Mouse (Mus musculus): ENCODE results near the gene Csnk1g1. TPM values are rescaled to one million over a fixed set of nuclear protein-coding genes. Genes with fewer than 3 reads are reported as not detected.

Csnk1g1 gene
- 3.5 TPM for polyA plus RNA-seq (2014; fragmentation: Illumina TruSeq; extraction: RNeasy Lipid Tissue Mini Kit (QIAGEN cat#74804); ENCODE audit: insufficient read depth, low read depth, low replicate concordance)

DNA sequence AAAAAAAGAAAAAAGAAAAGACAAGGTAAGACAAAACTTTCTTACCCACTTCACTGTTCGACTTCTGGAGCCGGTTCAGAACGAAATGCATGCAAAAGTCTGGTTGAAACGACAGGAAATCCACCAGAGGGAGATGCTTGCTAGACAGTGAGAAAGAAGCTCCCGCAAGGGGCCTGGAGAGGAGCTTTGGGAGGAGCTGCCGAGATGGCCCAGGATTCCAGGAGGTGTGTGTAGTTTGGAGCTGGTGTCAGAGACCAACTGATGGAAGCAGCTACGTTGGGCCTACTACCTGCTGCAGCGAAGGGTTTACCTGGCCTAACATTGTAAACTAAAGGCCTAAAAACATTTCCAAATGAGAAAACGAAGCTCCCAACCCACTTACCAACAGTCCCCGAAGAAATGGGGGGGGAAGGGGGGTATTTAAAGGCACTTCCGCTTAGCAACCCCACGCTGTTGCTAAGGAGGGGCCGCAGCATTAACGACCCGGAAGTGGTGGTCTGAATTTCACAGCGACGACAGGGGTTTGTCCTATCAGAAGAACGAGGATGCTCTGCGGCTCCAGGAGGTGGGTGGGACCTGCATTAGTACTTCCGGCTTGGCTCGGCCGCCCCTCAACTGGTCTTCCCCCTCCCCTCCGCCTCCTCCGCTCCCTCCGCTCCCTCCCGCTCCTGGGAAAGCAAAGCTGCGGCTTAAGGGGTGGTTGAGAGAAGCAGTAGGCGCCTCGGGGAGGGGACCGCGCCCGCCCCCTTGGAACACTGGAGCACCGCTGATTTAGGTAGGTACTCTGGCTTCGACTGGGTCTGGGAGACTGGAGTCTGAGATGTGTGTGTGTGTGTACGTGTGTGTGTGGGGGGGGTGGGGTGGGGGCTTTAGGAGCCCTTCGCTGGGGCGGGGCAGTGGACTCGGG is at the start of gene Csnk1g1, which contains the start of gene Trip4:
Gene Csnk1g1 (plus strand): TSS at position 531 of the 907 bp plus-strand sequence.
Gene Trip4 (minus strand): TSS at position 401 of the 907 bp plus-strand sequence.

DNA sequence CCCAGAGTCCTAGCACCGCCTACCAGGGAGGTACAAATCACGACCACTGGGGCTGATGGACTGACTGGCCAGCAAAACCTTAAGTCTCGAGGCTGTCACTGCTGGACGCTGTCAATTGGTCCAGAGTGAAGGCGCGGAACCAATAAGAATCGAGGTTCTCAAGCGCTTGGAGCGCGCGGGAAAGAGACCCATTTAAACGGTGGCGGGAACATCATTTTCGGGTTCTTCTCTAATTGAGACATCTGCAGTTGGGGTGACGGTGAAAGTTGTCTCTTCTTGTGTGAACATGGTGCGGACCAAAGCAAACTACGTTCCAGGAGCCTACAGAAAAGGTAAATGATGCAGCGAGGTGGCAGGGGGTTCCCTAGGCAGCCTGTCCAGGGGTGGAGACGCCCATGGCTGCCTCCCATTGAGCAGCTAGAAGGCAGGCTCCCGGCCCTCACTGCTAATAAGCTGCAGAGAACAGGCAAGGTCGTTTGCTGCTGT is 18.5 kb upstream of the Csnk1g1 start, which contains the start of gene Pclaf:
Gene Pclaf (plus strand): TSS at position 95 of the 486 bp plus-strand sequence.

DNA sequence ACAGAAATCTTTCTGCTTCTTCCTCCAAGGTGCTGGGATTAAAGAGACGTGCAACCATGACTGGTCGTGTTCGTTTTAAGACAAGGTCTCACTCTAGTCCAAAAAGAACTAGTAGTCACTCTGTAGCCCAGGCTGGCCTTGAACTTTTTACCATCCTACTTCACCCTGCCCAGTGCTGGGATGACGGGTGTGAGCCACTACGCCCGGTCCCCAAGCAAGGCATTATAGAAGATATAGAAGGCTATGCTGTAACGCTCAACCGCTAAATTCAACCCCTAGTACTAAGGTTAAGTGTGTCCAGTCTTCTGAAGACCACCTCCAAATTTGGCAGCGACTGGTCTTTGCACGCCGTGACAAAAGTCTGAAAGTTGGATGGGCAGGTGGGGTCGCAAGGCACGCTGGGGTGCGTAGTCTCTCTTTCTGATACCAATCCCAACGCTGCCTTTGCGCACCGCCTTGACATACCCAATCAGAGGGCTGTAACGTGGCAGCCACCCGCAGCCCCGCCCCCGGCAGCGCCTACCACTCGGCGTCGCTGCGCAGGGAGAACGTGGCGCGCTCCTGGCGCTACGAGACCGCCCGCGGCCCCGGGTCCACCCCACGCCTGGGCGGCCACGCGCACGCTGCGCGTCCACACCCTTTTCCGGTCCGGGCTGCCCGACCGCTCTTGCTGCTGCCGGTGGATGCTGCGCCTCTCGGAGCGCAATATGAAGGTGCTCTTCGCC is 151.0 kb downstream of the Csnk1g1 start, which contains the start of gene Ppib:
Gene Ppib (plus strand): TSS at position 640 of the 725 bp plus-strand sequence.

DNA sequence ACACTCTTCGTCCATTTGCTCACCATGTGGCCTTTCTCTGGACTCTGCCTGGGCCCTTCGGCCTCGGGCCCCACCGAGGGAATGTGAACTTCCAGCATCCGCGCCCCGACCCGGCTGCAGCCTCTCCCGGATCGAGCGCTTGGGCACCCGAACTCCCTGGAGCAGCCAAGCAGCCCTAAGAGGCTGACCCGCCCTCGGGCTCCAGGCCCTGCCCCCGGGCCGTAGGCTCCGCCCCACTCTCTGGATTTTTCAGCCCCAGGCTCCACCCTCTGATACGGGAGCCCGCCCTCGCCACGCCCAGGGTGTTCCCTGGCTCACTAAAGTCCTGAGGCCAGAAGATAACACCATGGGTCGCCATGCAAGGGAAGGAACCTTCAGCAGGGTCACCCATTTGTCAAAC is 160.9 kb downstream of the Csnk1g1 start, which contains the start of gene Snx22:
Gene Snx22 (minus strand): TSS at position 137 of the 400 bp plus-strand sequence.

Other genes with a start within 250 kb of the Csnk1g1 start
- gene Oaz2, start 240.9 kb upstream of the Csnk1g1 start, polyA plus RNA-seq (2014; fragmentation: Illumina TruSeq; extraction: RNeasy Lipid Tissue Mini Kit (QIAGEN cat#74804); ENCODE audit: insufficient read depth, low read depth, low replicate concordance), result 239 TPM
- 3.7 TPM for gene Zfp609, start 81.4 kb upstream of the Csnk1g1 start, polyA plus RNA-seq (2014; fragmentation: Illumina TruSeq; extraction: RNeasy Lipid Tissue Mini Kit (QIAGEN cat#74804); ENCODE audit: insufficient read depth, low read depth, low replicate concordance)
- 2.0 TPM for gene Pclaf, start 18.7 kb upstream of the Csnk1g1 start, polyA plus RNA-seq (2014; fragmentation: Illumina TruSeq; extraction: RNeasy Lipid Tissue Mini Kit (QIAGEN cat#74804); ENCODE audit: insufficient read depth, low read depth, low replicate concordance)
- 11.5 TPM for gene Trip4, start 130 bp upstream of the Csnk1g1 start, polyA plus RNA-seq (2014; fragmentation: Illumina TruSeq; extraction: RNeasy Lipid Tissue Mini Kit (QIAGEN cat#74804); ENCODE audit: insufficient read depth, low read depth, low replicate concordance)
- gene Ppib, start 151.3 kb downstream of the Csnk1g1 start, polyA plus RNA-seq (2014; fragmentation: Illumina TruSeq; extraction: RNeasy Lipid Tissue Mini Kit (QIAGEN cat#74804); ENCODE audit: insufficient read depth, low read depth, low replicate concordance), result 445 TPM
- gene Snx22, start 160.8 kb downstream of the Csnk1g1 start, polyA plus RNA-seq (2014; fragmentation: Illumina TruSeq; extraction: RNeasy Lipid Tissue Mini Kit (QIAGEN cat#74804); ENCODE audit: insufficient read depth, low read depth, low replicate concordance), result 10.1 TPM
- gene Snx1, start 217.7 kb downstream of the Csnk1g1 start, polyA plus RNA-seq (2014; fragmentation: Illumina TruSeq; extraction: RNeasy Lipid Tissue Mini Kit (QIAGEN cat#74804); ENCODE audit: insufficient read depth, low read depth, low replicate concordance), result 72.0 TPM
- gene Ciao2a, start 217.7 kb downstream of the Csnk1g1 start, polyA plus RNA-seq (2014; fragmentation: Illumina TruSeq; extraction: RNeasy Lipid Tissue Mini Kit (QIAGEN cat#74804); ENCODE audit: insufficient read depth, low read depth, low replicate concordance), result 65.6 TPM
- 30.8 TPM for gene Dapk2, start 249.3 kb downstream of the Csnk1g1 start, polyA plus RNA-seq (2014; fragmentation: Illumina TruSeq; extraction: RNeasy Lipid Tissue Mini Kit (QIAGEN cat#74804); ENCODE audit: insufficient read depth, low read depth, low replicate concordance)

All from lung, adult 10 weeks (tissue).